In the genomic region with DNA sequence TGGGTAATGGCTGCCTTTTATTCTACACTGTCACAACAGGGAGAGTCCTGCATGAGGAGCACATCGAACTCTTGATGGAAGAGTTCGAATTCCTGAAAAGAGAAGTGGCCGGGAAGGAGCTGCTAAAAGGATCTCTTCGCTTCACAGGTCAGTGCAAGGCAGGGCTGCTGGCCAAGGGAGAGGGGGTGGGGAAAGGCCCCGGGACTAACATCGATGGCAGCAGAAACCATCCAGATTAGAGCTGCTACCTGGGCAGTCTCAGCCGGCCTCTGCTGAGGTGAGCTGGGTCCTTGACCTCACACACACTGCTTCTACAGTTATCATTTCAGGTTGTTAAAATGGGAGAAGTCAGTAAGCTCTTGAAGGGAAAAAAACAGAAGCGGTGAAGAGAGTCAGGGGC, we compare ENCODE assay signal across 17 mouse cellular contexts.
"Had no signal": no experiment of that assay in that cellular context is flagged by ENCODE, and none has a peak within 500 bp of the region (broad histone marks: within the 10 kb centered on the region; RNA-seq: fewer than 3 reads in every experiment).

No protein-coding gene starts in this region.

- H3K4me3 ChIP-seq: lung, embryonic 15.5 days; megakaryocyte, embryonic 14.5 days; midbrain, embryonic 13.5 days; midbrain, embryonic 15.5 days; neural tube, embryonic 12.5 days; stomach, embryonic 15.5 days had no signal

- H3K4me2 ChIP-seq: lung, embryonic 15.5 days; midbrain, embryonic 11.5 days; midbrain, embryonic 13.5 days; midbrain, embryonic 15.5 days; neural tube, embryonic 12.5 days; stomach, embryonic 15.5 days had no signal

- H3K27me3 ChIP-seq: lung, embryonic 15.5 days; megakaryocyte, embryonic 14.5 days; midbrain, embryonic 13.5 days; midbrain, embryonic 15.5 days; neural tube, embryonic 12.5 days; stomach, embryonic 15.5 days had no signal

- ATAC-seq: lung, postnatal 0 days; midbrain, embryonic 13.5 days; midbrain, embryonic 15.5 days had no signal

- H3K4me1 ChIP-seq: lung, embryonic 15.5 days; midbrain, embryonic 13.5 days; midbrain, embryonic 15.5 days; neural tube, embryonic 12.5 days; stomach, embryonic 15.5 days had no signal

- H3K36me3 ChIP-seq: lung, embryonic 15.5 days; neural tube, embryonic 12.5 days; stomach, embryonic 15.5 days had no signal

- H3K27ac ChIP-seq: lung, embryonic 15.5 days; macrophage; midbrain, embryonic 13.5 days; midbrain, embryonic 15.5 days; neural tube, embryonic 12.5 days; stomach, embryonic 15.5 days; stomach, postnatal 0 days had no signal

- H3K9me3 ChIP-seq: lung, embryonic 15.5 days; megakaryocyte, embryonic 14.5 days; midbrain, embryonic 13.5 days; midbrain, embryonic 15.5 days; neural tube, embryonic 12.5 days; stomach, embryonic 15.5 days had no signal

- H3K9ac ChIP-seq: lung, embryonic 15.5 days; midbrain, embryonic 13.5 days; midbrain, embryonic 15.5 days; neural tube, embryonic 12.5 days; stomach, embryonic 15.5 days had no signal

- DNase-seq: lung, adult 2 months; lung, postnatal 14 days; lung, postnatal 36 days; right cerebral cortex, postnatal 14 days; thymus, adult 2 months; thymus, postnatal 25 days; thymus, postnatal 4 days had no signal
